Mouse (Mus musculus): Measurements from ENCODE around the gene Pla2g1b. TPM values are rescaled to one million over a fixed set of nuclear protein-coding genes. Genes with fewer than 3 reads are reported as not detected.

Gene Pla2g1b
- polyA plus RNA-seq, 1 experiment from 2014 or later, result not detected

- ATAC-seq, result no peak
- Histone ChIP-seq H3K27me3 (ENCODE audit: insufficient read depth, low read length) (peaks cover 68% of the 10 kb centered on the region), H3K4me1 (ENCODE audit: insufficient read depth) (peaks cover 4% of the 10 kb centered on the region; the same call in 1 of the 2 replicates), H3K9me3 (ENCODE audit: low read length) (no peaks in the 10 kb centered on the region), H3K27ac (ENCODE audit: low read depth) (no peak overlapping the region), H3K9ac (replicated peaks) (no peak overlapping the region), H3K36me3 (replicated peaks; ENCODE audit: insufficient read depth, low read length) (no peaks in the 10 kb centered on the region), H3K4me2 (ENCODE audit: low read depth, low read length) (no peak overlapping the region), H3K4me3 (ENCODE audit: low read depth, low read length) (no peak overlapping the region)
- TF ChIP-seq EP300 (IDR thresholded peaks at IDR 0.05; ENCODE audit: low read depth), result no peak
- no peak for TF ChIP-seq CTCF (IDR thresholded peaks at IDR 0.05; ENCODE audit: low read depth)
- WGBS (ENCODE audit: insufficient replicate concordance), result 26% methylated on average over 7 of the region's 7 CpGs
- no peak for DNase-seq
Observed at GRCm38 (mm10) chr5:115431898-115432259, 34.2 kb upstream of the Pla2g1b start.

DNA sequence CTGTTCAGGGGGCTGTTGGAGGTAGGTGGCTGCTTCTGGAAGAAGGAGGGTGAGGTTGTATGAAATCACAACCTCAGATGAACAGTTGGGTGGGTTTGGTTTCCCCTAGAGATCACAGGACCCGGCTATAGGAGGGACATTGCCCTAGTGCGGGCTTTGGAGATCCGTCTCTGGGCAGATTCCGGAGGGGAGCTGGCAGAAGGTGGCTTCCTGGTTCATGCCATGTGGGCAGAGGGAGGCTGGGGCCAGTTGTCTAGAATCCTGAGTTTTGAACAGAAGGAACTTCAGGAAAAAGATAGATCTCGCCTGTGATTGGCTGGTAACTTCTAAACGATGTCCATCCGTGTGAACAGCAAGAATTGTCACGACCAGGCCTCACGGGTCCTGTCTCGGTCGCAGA, 33.7 kb upstream of the Pla2g1b start:
- no peaks in the 10 kb centered on the region for H3K36me3 ChIP-seq (replicated peaks; ENCODE audit: insufficient read depth, low read length)
- TF ChIP-seq EP300 (IDR thresholded peaks at IDR 0.05; ENCODE audit: low read depth) (no peak), CTCF (IDR thresholded peaks at IDR 0.05; ENCODE audit: low read depth) (no peak)
- no peak overlapping the region for H3K4me2 ChIP-seq (ENCODE audit: low read depth, low read length)
- no peak overlapping the region for H3K27ac ChIP-seq (ENCODE audit: low read depth)
- peaks cover 64% of the 10 kb centered on the region for H3K27me3 ChIP-seq (ENCODE audit: insufficient read depth, low read length)
- no peaks in the 10 kb centered on the region for H3K9me3 ChIP-seq (ENCODE audit: low read length)
- 74% methylated on average over 11 of the region's 11 CpGs for WGBS (ENCODE audit: insufficient replicate concordance)
- peaks cover 4% of the 10 kb centered on the region; the same call in 1 of the 2 replicates for H3K4me1 ChIP-seq (ENCODE audit: insufficient read depth)
- H3K9ac ChIP-seq (replicated peaks), result no peak overlapping the region
- H3K4me3 ChIP-seq (ENCODE audit: low read depth, low read length), result no peak overlapping the region
- DNase-seq, result no peak
- ATAC-seq, result no peak

GRCm38 (mm10) chr5:115433191-115433590, 32.9 kb upstream of the Pla2g1b start:
- Histone ChIP-seq H3K27ac (ENCODE audit: low read depth) (no peak overlapping the region), H3K4me1 (ENCODE audit: insufficient read depth) (peaks cover 4% of the 10 kb centered on the region; the same call in 1 of the 2 replicates), H3K9ac (replicated peaks) (no peak overlapping the region), H3K4me3 (ENCODE audit: low read depth, low read length) (no peak overlapping the region), H3K27me3 (ENCODE audit: insufficient read depth, low read length) (peaks cover 58% of the 10 kb centered on the region), H3K4me2 (ENCODE audit: low read depth, low read length) (no peak overlapping the region), H3K9me3 (ENCODE audit: low read length) (no peaks in the 10 kb centered on the region), H3K36me3 (replicated peaks; ENCODE audit: insufficient read depth, low read length) (no peaks in the 10 kb centered on the region)
- no peak for TF ChIP-seq CTCF (IDR thresholded peaks at IDR 0.05; ENCODE audit: low read depth)
- WGBS (ENCODE audit: insufficient replicate concordance), result 79% methylated on average over 8 of the region's 8 CpGs
- ATAC-seq, result no peak
- no peak for DNase-seq

- Histone ChIP-seq H3K27ac (ENCODE audit: low read depth) (no peak overlapping the region), H3K9ac (replicated peaks) (no peak overlapping the region), H3K27me3 (ENCODE audit: insufficient read depth, low read length) (peaks cover 47% of the 10 kb centered on the region), H3K36me3 (replicated peaks; ENCODE audit: insufficient read depth, low read length) (no peaks in the 10 kb centered on the region), H3K4me1 (ENCODE audit: insufficient read depth) (peaks cover under 1% of the 10 kb centered on the region; the same call in 1 of the 2 replicates), H3K9me3 (ENCODE audit: low read length) (no peaks in the 10 kb centered on the region), H3K4me2 (ENCODE audit: low read depth, low read length) (no peak overlapping the region), H3K4me3 (ENCODE audit: low read depth, low read length) (no peak overlapping the region)
- TF ChIP-seq CTCF (IDR thresholded peaks at IDR 0.05; ENCODE audit: low read depth) (no peak), EP300 (IDR thresholded peaks at IDR 0.05; ENCODE audit: low read depth) (no peak)
- DNase-seq (no peak), ATAC-seq (no peak)
- WGBS (ENCODE audit: insufficient replicate concordance), result 69% methylated on average over 11 of the region's 11 CpGs
Observed at GRCm38 (mm10) chr5:115434280-115434852, 31.7 kb upstream of the Pla2g1b start.

DNA sequence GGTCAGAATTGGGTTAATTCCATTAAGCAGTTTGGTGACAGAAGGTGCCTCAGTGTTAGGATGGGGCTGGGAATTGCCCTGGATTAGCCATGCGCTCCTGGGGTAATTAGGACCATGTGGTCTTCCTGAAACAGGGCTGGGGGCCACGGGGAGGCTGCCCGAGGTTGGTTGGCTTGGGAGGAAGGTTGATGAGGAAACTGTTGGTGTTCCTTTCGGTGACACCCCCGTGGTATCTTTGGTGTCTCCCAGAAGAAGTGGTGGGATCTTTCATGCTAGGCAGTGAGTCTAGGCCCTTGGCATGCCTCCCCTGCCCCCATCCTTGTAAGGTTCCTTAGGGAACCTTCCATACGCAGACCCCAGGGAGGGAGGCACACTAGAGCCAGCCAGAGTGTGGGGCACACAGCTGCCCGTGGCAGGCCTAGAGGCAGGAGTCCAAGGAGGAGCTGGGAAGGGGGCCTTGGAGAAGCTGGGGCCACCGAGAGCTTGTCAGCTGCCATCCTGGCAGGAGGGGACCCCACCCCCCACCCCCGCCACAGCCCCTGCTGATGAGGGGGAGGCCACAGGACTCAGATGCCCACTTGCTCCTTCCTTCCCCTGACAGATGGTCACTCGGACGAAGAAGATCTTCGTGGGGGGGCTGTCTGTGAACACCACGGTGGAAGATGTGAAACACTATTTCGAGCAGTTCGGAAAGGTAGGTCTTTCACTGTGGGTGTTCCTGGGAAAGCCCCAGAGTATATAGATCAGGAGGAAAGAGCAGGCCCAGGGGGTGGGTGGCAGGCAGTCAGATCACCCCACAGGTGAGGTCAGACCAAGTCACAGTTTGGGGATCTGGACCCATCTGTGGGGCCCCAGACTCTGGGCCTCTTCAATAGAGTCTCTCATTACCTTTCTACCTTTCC, 31.0 kb upstream of the Pla2g1b start:
- Histone ChIP-seq H3K4me3 (ENCODE audit: low read depth, low read length) (no peak overlapping the region), H3K27me3 (ENCODE audit: insufficient read depth, low read length) (peaks cover 42% of the 10 kb centered on the region), H3K4me2 (ENCODE audit: low read depth, low read length) (no peak overlapping the region), H3K27ac (ENCODE audit: low read depth) (no peak overlapping the region), H3K36me3 (replicated peaks; ENCODE audit: insufficient read depth, low read length) (no peaks in the 10 kb centered on the region), H3K9ac (replicated peaks) (no peak overlapping the region), H3K4me1 (ENCODE audit: insufficient read depth) (no peaks in the 10 kb centered on the region), H3K9me3 (ENCODE audit: low read length) (no peaks in the 10 kb centered on the region)
- no peak for TF ChIP-seq EP300 (IDR thresholded peaks at IDR 0.05; ENCODE audit: low read depth)
- no peak for TF ChIP-seq CTCF (IDR thresholded peaks at IDR 0.05; ENCODE audit: low read depth)
- WGBS (ENCODE audit: insufficient replicate concordance), result 62% methylated on average over 15 of the region's 15 CpGs
- ATAC-seq (no peak), DNase-seq (no peak)

- H3K27me3 ChIP-seq (ENCODE audit: insufficient read depth, low read length), result peaks cover 34% of the 10 kb centered on the region
- 45% methylated on average over 8 of the region's 8 CpGs for WGBS (ENCODE audit: insufficient replicate concordance)
- no peak for ATAC-seq
- no peak overlapping the region for H3K27ac ChIP-seq (ENCODE audit: low read depth)
- H3K9ac ChIP-seq (replicated peaks), result no peak overlapping the region
- no peak for TF ChIP-seq EP300 (IDR thresholded peaks at IDR 0.05; ENCODE audit: low read depth)
- TF ChIP-seq CTCF (IDR thresholded peaks at IDR 0.05; ENCODE audit: low read depth), result no peak
- no peak overlapping the region for H3K4me3 ChIP-seq (ENCODE audit: low read depth, low read length)
- H3K4me1 ChIP-seq (ENCODE audit: insufficient read depth), result no peaks in the 10 kb centered on the region
- DNase-seq, result no peak
- H3K36me3 ChIP-seq (replicated peaks; ENCODE audit: insufficient read depth, low read length), result no peaks in the 10 kb centered on the region
- H3K4me2 ChIP-seq (ENCODE audit: low read depth, low read length), result peak overlapping the region; percentile 45; the same call in 1 of the 2 replicates
- no peaks in the 10 kb centered on the region for H3K9me3 ChIP-seq (ENCODE audit: low read length)
Observed at GRCm38 (mm10) chr5:115435755-115436379, 30.2 kb upstream of the Pla2g1b start.

Data from liver, postnatal 0 days (tissue).